In genomic region chr8:126589507-126590023, GRCm38 (mm10) we compare ENCODE assay signal across 8 mouse cellular contexts. TPM values are rescaled to one million over a fixed set of nuclear protein-coding genes. Genes with fewer than 3 reads are reported as not detected.
DNase-seq lines count a peak whose midpoint lies in the region; ATAC-seq and TF ChIP-seq lines count a peak whose summit lies in the region.

No protein-coding gene starts in this region.

- peak overlapping the region; percentile 69 for H3K27ac ChIP-seq in lung, embryonic 15.5 days
- H3K27ac ChIP-seq in embryonic facial prominence, embryonic 14.5 days (replicated peaks; ENCODE audit: low read depth, low read length): peak overlapping the region; percentile 100
- H3K27ac ChIP-seq in intestine, postnatal 0 days (ENCODE audit: low read depth, low read length): peak overlapping the region; percentile 98
- no peak overlapping the region for H3K27ac ChIP-seq in neural tube, embryonic 15.5 days (replicated peaks)

- WGBS in lung, embryonic 15.5 days: 3% methylated on average over 1 of the region's 1 CpGs
- 13% methylated on average over 1 of the region's 1 CpGs for WGBS in embryonic facial prominence, embryonic 14.5 days
- 0% methylated on average over 1 of the region's 1 CpGs for WGBS in intestine, postnatal 0 days
- 43% methylated on average over 1 of the region's 1 CpGs for WGBS in neural tube, embryonic 15.5 days

- no peaks in the 10 kb centered on the region for H3K9me3 ChIP-seq in lung, embryonic 15.5 days
- no peaks in the 10 kb centered on the region for H3K9me3 ChIP-seq in embryonic facial prominence, embryonic 14.5 days (ENCODE audit: control insufficient read depth, low read length)
- no peaks in the 10 kb centered on the region for H3K9me3 ChIP-seq in intestine, postnatal 0 days (ENCODE audit: control insufficient read depth)
- H3K9me3 ChIP-seq in neural tube, embryonic 15.5 days (replicated peaks): no peaks in the 10 kb centered on the region

- peak overlapping the region; percentile 87 for H3K4me3 ChIP-seq in lung, embryonic 15.5 days
- peak overlapping the region; percentile 99 for H3K4me3 ChIP-seq in embryonic facial prominence, embryonic 14.5 days (ENCODE audit: low read depth, low read length)
- H3K4me3 ChIP-seq in intestine, postnatal 0 days (ENCODE audit: low read depth, low read length): peak overlapping the region; percentile 97
- peak overlapping the region; percentile 94 for H3K4me3 ChIP-seq in neural tube, embryonic 15.5 days (replicated peaks)

- no peak for DNase-seq in lung, postnatal 36 days
- DNase-seq in embryonic facial prominence, embryonic 14.5 days (ENCODE audit: low spot score): no peak
- DNase-seq in frontal cortex, adult 2 months (ENCODE audit: extremely low spot score in 1 of 2, low spot score in 1 of 2): no peak
- no peak for DNase-seq in spleen, adult 12 weeks (ENCODE audit: low spot score)
- no peak for DNase-seq in kidney, postnatal 4 days

- peak overlapping the region; percentile 81 for H3K4me2 ChIP-seq in lung, embryonic 15.5 days
- peak overlapping the region; percentile 95 for H3K4me2 ChIP-seq in embryonic facial prominence, embryonic 14.5 days (ENCODE audit: low read depth, low read length)
- peak overlapping the region; percentile 78 for H3K4me2 ChIP-seq in intestine, postnatal 0 days (replicated peaks; ENCODE audit: low read depth)
- peak overlapping the region; percentile 98 for H3K4me2 ChIP-seq in neural tube, embryonic 15.5 days

- no peak for TF ChIP-seq CTCF in intestine, postnatal 0 days (IDR thresholded peaks at IDR 0.05; ENCODE audit: low read depth)

- H3K27me3 ChIP-seq in lung, embryonic 15.5 days: no peaks in the 10 kb centered on the region
- H3K27me3 ChIP-seq in embryonic facial prominence, embryonic 14.5 days (replicated peaks; ENCODE audit: control insufficient read depth, insufficient read depth, low read length): no peaks in the 10 kb centered on the region
- H3K27me3 ChIP-seq in intestine, postnatal 0 days (replicated peaks; ENCODE audit: control insufficient read depth, insufficient read depth, low read length): no peaks in the 10 kb centered on the region
- H3K27me3 ChIP-seq in neural tube, embryonic 15.5 days (replicated peaks): no peaks in the 10 kb centered on the region

- peaks cover 13% of the 10 kb centered on the region for H3K36me3 ChIP-seq in lung, embryonic 15.5 days
- H3K36me3 ChIP-seq in embryonic facial prominence, embryonic 14.5 days (ENCODE audit: control insufficient read depth, insufficient read depth, low read length): peaks cover 64% of the 10 kb centered on the region
- H3K36me3 ChIP-seq in intestine, postnatal 0 days (ENCODE audit: control insufficient read depth, insufficient read depth): peaks cover 38% of the 10 kb centered on the region
- peaks cover 8% of the 10 kb centered on the region; the same call in 1 of the 2 replicates for H3K36me3 ChIP-seq in neural tube, embryonic 15.5 days

- no peak for ATAC-seq in lung, embryonic 15.5 days (ENCODE audit: borderline replicate concordance, extremely low read depth, low FRiP score, low TSS enrichment)
- ATAC-seq in embryonic facial prominence, embryonic 14.5 days (ENCODE audit: low read depth): no peak
- no peak for ATAC-seq in intestine, postnatal 0 days
- no peak for ATAC-seq in neural tube, embryonic 15.5 days (ENCODE audit: low FRiP score)

- H3K4me1 ChIP-seq in lung, embryonic 15.5 days: peaks cover 42% of the 10 kb centered on the region
- H3K4me1 ChIP-seq in embryonic facial prominence, embryonic 14.5 days (ENCODE audit: control insufficient read depth, insufficient read depth, low read length): peaks cover 46% of the 10 kb centered on the region
- peaks cover 4% of the 10 kb centered on the region; the same call in 1 of the 2 replicates for H3K4me1 ChIP-seq in intestine, postnatal 0 days (replicated peaks; ENCODE audit: control insufficient read depth, insufficient read depth, low read length)
- H3K4me1 ChIP-seq in neural tube, embryonic 15.5 days: peaks cover 64% of the 10 kb centered on the region

- peak overlapping the region; percentile 89 for H3K9ac ChIP-seq in lung, embryonic 15.5 days
- peak overlapping the region; percentile 100 for H3K9ac ChIP-seq in embryonic facial prominence, embryonic 14.5 days (ENCODE audit: low read depth, low read length)
- H3K9ac ChIP-seq in intestine, postnatal 0 days (ENCODE audit: low read depth, low read length): peak overlapping the region; percentile 100
- peak overlapping the region; percentile 50 for H3K9ac ChIP-seq in neural tube, embryonic 15.5 days (replicated peaks)

RNA-seq across cellular contexts. Expression of gene Irf2bp2, which starts 4.2 kb away (rescaled TPM):
- polyA plus RNA-seq in lung, embryonic 15.5 days (2015; fragmentation: Nextera tagmentation; extraction: Ambion mirVana): 12.6 TPM in 2 replicates
- polyA plus RNA-seq in embryonic facial prominence, embryonic 14.5 days (2014; fragmentation: Nextera tagmentation; extraction: Ambion mirVana): 10.6 and 10.7 TPM in 2 replicates
- 13.3 and 14.9 TPM in 2 replicates for polyA plus RNA-seq in intestine, postnatal 0 days (2015; fragmentation: Nextera tagmentation; extraction: Ambion mirVana)
- 9.8 and 10.4 TPM in 2 replicates for polyA plus RNA-seq in neural tube, embryonic 15.5 days (2015; fragmentation: Nextera tagmentation; extraction: Ambion mirVana)
- polyA plus RNA-seq in frontal cortex, adult 2 months (2012; rRNA removed): 36.5 and 40.8 TPM in 2 replicates

Comparison
In these comparisons a context has a peak if more than half of its experiments do, and no peak if none do; other contexts are left out.
1. H3K9ac ChIP-seq: peak in every context shown above with its lines; median percentile 100 in embryonic facial prominence, embryonic 14.5 days; 100 in intestine, postnatal 0 days; 89 in lung, embryonic 15.5 days; 50 in neural tube, embryonic 15.5 days.